Mouse (Mus musculus): ENCODE results near the gene Tiprl. TPM values are rescaled to one million over a fixed set of nuclear protein-coding genes. Genes with fewer than 3 reads are reported as not detected.

The Tiprl gene
- polyA plus RNA-seq, 1 experiment from 2014 or later, result 110 TPM

- H3K4me3 ChIP-seq (ENCODE audit: low read depth, low read length), result no peak overlapping the region
- H3K36me3 ChIP-seq (ENCODE audit: control insufficient read depth, insufficient read depth, low read length), result no peaks in the 10 kb centered on the region
- DNase-seq (ENCODE audit: low spot score) (no peak), ATAC-seq (ENCODE audit: insufficient read depth, low FRiP score, low TSS enrichment) (no peak)
- WGBS, result 92% methylated on average over 2 of the region's 2 CpGs
- H3K9ac ChIP-seq (ENCODE audit: low read length), result no peak overlapping the region
- H3K27me3 ChIP-seq (ENCODE audit: control insufficient read depth, insufficient read depth, low read length), result no peaks in the 10 kb centered on the region
- H3K4me2 ChIP-seq (ENCODE audit: low read depth), result no peak overlapping the region
- H3K27ac ChIP-seq (ENCODE audit: low read depth, low read length), result no peak overlapping the region
- H3K9me3 ChIP-seq (ENCODE audit: control insufficient read depth, low read length), result no peaks in the 10 kb centered on the region
- no peaks in the 10 kb centered on the region for H3K4me1 ChIP-seq (ENCODE audit: control insufficient read depth, insufficient read depth, low read length)
Observed at GRCm38 (mm10) chr1:165250546-165250945, 13.8 kb upstream of the Tiprl start.

DNA sequence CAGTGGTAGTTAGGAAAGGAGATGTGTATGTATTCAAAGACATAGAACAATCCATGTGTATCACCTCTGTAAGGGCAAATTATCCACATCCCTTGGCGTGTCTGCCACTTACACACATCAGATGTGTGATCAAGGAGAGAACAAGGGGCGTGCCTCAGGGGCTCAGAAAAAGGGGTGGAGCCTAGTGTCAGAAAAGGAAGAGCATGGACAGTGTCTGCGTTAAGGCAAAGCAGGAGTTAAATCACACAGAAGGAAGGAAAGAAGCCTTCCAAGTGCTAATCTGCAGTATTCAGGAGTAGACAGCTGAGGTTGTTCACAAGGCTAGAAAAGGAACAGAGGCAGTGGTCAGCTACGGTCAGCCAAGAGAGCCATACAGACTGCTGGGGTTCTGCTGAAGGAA, 12.0 kb upstream of the Tiprl start:
- H3K36me3 ChIP-seq (ENCODE audit: control insufficient read depth, insufficient read depth, low read length), result no peaks in the 10 kb centered on the region
- no peak overlapping the region for H3K27ac ChIP-seq (ENCODE audit: low read depth, low read length)
- no peaks in the 10 kb centered on the region for H3K9me3 ChIP-seq (ENCODE audit: control insufficient read depth, low read length)
- no peaks in the 10 kb centered on the region for H3K4me1 ChIP-seq (ENCODE audit: control insufficient read depth, insufficient read depth, low read length)
- ATAC-seq (ENCODE audit: insufficient read depth, low FRiP score, low TSS enrichment), result no peak
- DNase-seq (ENCODE audit: low spot score), result no peak
- H3K27me3 ChIP-seq (ENCODE audit: control insufficient read depth, insufficient read depth, low read length), result no peaks in the 10 kb centered on the region
- no peak overlapping the region for H3K4me3 ChIP-seq (ENCODE audit: low read depth, low read length)
- H3K9ac ChIP-seq (ENCODE audit: low read length), result no peak overlapping the region
- 68% methylated on average over 4 of the region's 4 CpGs for WGBS
- H3K4me2 ChIP-seq (ENCODE audit: low read depth), result no peak overlapping the region

GRCm38 (mm10) chr1:165247788-165248187, 11.0 kb upstream of the Tiprl start:
- Histone ChIP-seq H3K9ac (ENCODE audit: low read length) (no peak overlapping the region), H3K4me2 (ENCODE audit: low read depth) (no peak overlapping the region), H3K27me3 (ENCODE audit: control insufficient read depth, insufficient read depth, low read length) (no peaks in the 10 kb centered on the region), H3K36me3 (ENCODE audit: control insufficient read depth, insufficient read depth, low read length) (no peaks in the 10 kb centered on the region), H3K9me3 (ENCODE audit: control insufficient read depth, low read length) (no peaks in the 10 kb centered on the region), H3K27ac (ENCODE audit: low read depth, low read length) (no peak overlapping the region), H3K4me1 (ENCODE audit: control insufficient read depth, insufficient read depth, low read length) (no peaks in the 10 kb centered on the region), H3K4me3 (ENCODE audit: low read depth, low read length) (no peak overlapping the region)
- DNase-seq (ENCODE audit: low spot score) (no peak), ATAC-seq (ENCODE audit: insufficient read depth, low FRiP score, low TSS enrichment) (no peak)
- WGBS, result 93% methylated on average over 3 of the region's 3 CpGs

GRCm38 (mm10) chr1:165247085-165247484, 10.3 kb upstream of the Tiprl start:
- ATAC-seq (ENCODE audit: insufficient read depth, low FRiP score, low TSS enrichment) (no peak), DNase-seq (ENCODE audit: low spot score) (no peak)
- H3K9me3 ChIP-seq (ENCODE audit: control insufficient read depth, low read length), result no peaks in the 10 kb centered on the region
- H3K27ac ChIP-seq (ENCODE audit: low read depth, low read length), result no peak overlapping the region
- H3K27me3 ChIP-seq (ENCODE audit: control insufficient read depth, insufficient read depth, low read length), result no peaks in the 10 kb centered on the region
- H3K9ac ChIP-seq (ENCODE audit: low read length), result no peak overlapping the region
- H3K4me2 ChIP-seq (ENCODE audit: low read depth), result no peak overlapping the region
- WGBS, result 68% methylated on average over 5 of the region's 5 CpGs
- no peaks in the 10 kb centered on the region for H3K36me3 ChIP-seq (ENCODE audit: control insufficient read depth, insufficient read depth, low read length)
- no peaks in the 10 kb centered on the region for H3K4me1 ChIP-seq (ENCODE audit: control insufficient read depth, insufficient read depth, low read length)
- no peak overlapping the region for H3K4me3 ChIP-seq (ENCODE audit: low read depth, low read length)

- Histone ChIP-seq H3K27ac (ENCODE audit: low read depth, low read length) (no peak overlapping the region), H3K27me3 (ENCODE audit: control insufficient read depth, insufficient read depth, low read length) (no peaks in the 10 kb centered on the region), H3K9me3 (ENCODE audit: control insufficient read depth, low read length) (no peaks in the 10 kb centered on the region), H3K36me3 (ENCODE audit: control insufficient read depth, insufficient read depth, low read length) (no peaks in the 10 kb centered on the region), H3K9ac (ENCODE audit: low read length) (no peak overlapping the region), H3K4me3 (ENCODE audit: low read depth, low read length) (no peak overlapping the region), H3K4me1 (ENCODE audit: control insufficient read depth, insufficient read depth, low read length) (no peaks in the 10 kb centered on the region), H3K4me2 (ENCODE audit: low read depth) (no peak overlapping the region)
- 83% methylated on average over 5 of the region's 5 CpGs for WGBS
- no peak for ATAC-seq (ENCODE audit: insufficient read depth, low FRiP score, low TSS enrichment)
- DNase-seq (ENCODE audit: low spot score), result no peak
Observed at GRCm38 (mm10) chr1:165246587-165246986, 9.8 kb upstream of the Tiprl start.

GRCm38 (mm10) chr1:165235846-165236245, 950 bp downstream of the Tiprl start:
- no peak overlapping the region for H3K27ac ChIP-seq (ENCODE audit: low read depth, low read length)
- no peak for DNase-seq (ENCODE audit: low spot score)
- no peaks in the 10 kb centered on the region for H3K36me3 ChIP-seq (ENCODE audit: control insufficient read depth, insufficient read depth, low read length)
- peak overlapping the region; percentile 65 for H3K4me3 ChIP-seq (ENCODE audit: low read depth, low read length)
- H3K4me1 ChIP-seq (ENCODE audit: control insufficient read depth, insufficient read depth, low read length), result peaks cover 4% of the 10 kb centered on the region
- no peak for ATAC-seq (ENCODE audit: insufficient read depth, low FRiP score, low TSS enrichment)
- 17% methylated on average over 10 of the region's 10 CpGs for WGBS
- no peaks in the 10 kb centered on the region for H3K27me3 ChIP-seq (ENCODE audit: control insufficient read depth, insufficient read depth, low read length)
- peak overlapping the region; percentile 73 for H3K9ac ChIP-seq (ENCODE audit: low read length)
- H3K9me3 ChIP-seq (ENCODE audit: control insufficient read depth, low read length), result no peaks in the 10 kb centered on the region
- H3K4me2 ChIP-seq (ENCODE audit: low read depth), result peak overlapping the region; percentile 64

- H3K4me2 ChIP-seq (ENCODE audit: low read depth), result no peak overlapping the region
- WGBS, result 84% methylated on average over 2 of the region's 2 CpGs
- H3K4me3 ChIP-seq (ENCODE audit: low read depth, low read length), result no peak overlapping the region
- no peaks in the 10 kb centered on the region for H3K9me3 ChIP-seq (ENCODE audit: control insufficient read depth, low read length)
- H3K4me1 ChIP-seq (ENCODE audit: control insufficient read depth, insufficient read depth, low read length), result peaks cover 4% of the 10 kb centered on the region
- H3K27ac ChIP-seq (ENCODE audit: low read depth, low read length), result no peak overlapping the region
- DNase-seq (ENCODE audit: low spot score) (no peak), ATAC-seq (ENCODE audit: insufficient read depth, low FRiP score, low TSS enrichment) (no peak)
- no peak overlapping the region for H3K9ac ChIP-seq (ENCODE audit: low read length)
- H3K36me3 ChIP-seq (ENCODE audit: control insufficient read depth, insufficient read depth, low read length), result no peaks in the 10 kb centered on the region
- no peaks in the 10 kb centered on the region for H3K27me3 ChIP-seq (ENCODE audit: control insufficient read depth, insufficient read depth, low read length)
Observed at GRCm38 (mm10) chr1:165233806-165234205, 3.0 kb downstream of the Tiprl start.

DNA sequence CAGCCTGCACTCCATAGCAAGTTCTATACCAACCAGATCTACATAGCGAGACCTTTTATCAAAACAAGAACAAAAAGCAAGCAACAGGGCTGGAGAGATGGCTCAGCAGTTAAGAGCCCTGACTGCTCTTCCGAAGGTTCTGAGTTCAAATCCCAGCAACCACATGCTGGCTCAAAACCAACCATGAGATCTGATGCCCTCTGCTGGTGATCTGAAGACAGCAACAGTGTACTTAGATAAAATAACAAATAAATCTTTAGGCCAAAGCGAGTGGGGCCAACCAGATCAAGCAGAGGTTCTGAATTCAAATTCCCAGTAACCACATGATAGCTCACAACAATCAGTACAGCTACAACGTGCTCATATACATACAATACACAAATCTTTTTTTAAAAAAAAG, 6.1 kb downstream of the Tiprl start:
- H3K27ac ChIP-seq (ENCODE audit: low read depth, low read length), result no peak overlapping the region
- H3K4me3 ChIP-seq (ENCODE audit: low read depth, low read length), result no peak overlapping the region
- no peak overlapping the region for H3K9ac ChIP-seq (ENCODE audit: low read length)
- ATAC-seq (ENCODE audit: insufficient read depth, low FRiP score, low TSS enrichment) (no peak), DNase-seq (ENCODE audit: low spot score) (no peak)
- no peaks in the 10 kb centered on the region for H3K9me3 ChIP-seq (ENCODE audit: control insufficient read depth, low read length)
- H3K4me2 ChIP-seq (ENCODE audit: low read depth), result no peak overlapping the region
- no peaks in the 10 kb centered on the region for H3K27me3 ChIP-seq (ENCODE audit: control insufficient read depth, insufficient read depth, low read length)
- 98% methylated on average over 4 of the region's 4 CpGs for WGBS
- H3K4me1 ChIP-seq (ENCODE audit: control insufficient read depth, insufficient read depth, low read length), result peaks cover 2% of the 10 kb centered on the region
- H3K36me3 ChIP-seq (ENCODE audit: control insufficient read depth, insufficient read depth, low read length), result 0 out of 2 replicates have a peak, but pooled peaks cover 2% of the 10 kb centered on the region

DNA sequence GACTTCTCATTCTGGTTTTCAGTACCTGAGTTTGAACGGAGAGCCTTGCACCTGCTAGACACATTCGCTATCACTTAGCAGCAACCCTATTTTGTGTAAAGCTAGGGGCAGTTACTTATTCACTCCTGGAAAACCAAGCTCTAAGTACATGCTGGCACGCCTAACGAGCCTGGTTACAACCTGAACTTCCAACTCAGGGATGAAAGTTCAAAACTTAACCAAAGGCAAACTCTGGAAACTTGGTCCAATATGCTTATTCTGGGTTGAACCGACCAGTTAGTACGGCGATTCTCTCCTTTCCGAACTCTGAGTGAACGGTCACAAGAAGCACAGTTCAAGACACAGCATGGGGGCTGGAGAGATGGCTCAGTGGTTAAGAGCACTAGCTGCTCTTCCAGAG, 7.2 kb downstream of the Tiprl start:
- WGBS, result 93% methylated on average over 9 of the region's 9 CpGs
- ATAC-seq (ENCODE audit: insufficient read depth, low FRiP score, low TSS enrichment) (no peak), DNase-seq (ENCODE audit: low spot score) (no peak)
- no peaks in the 10 kb centered on the region for H3K4me1 ChIP-seq (ENCODE audit: control insufficient read depth, insufficient read depth, low read length)
- no peaks in the 10 kb centered on the region for H3K9me3 ChIP-seq (ENCODE audit: control insufficient read depth, low read length)
- no peak overlapping the region for H3K4me2 ChIP-seq (ENCODE audit: low read depth)
- H3K27ac ChIP-seq (ENCODE audit: low read depth, low read length), result no peak overlapping the region
- no peak overlapping the region for H3K4me3 ChIP-seq (ENCODE audit: low read depth, low read length)
- no peak overlapping the region for H3K9ac ChIP-seq (ENCODE audit: low read length)
- 0 out of 2 replicates have a peak, but pooled peaks cover 2% of the 10 kb centered on the region for H3K36me3 ChIP-seq (ENCODE audit: control insufficient read depth, insufficient read depth, low read length)
- no peaks in the 10 kb centered on the region for H3K27me3 ChIP-seq (ENCODE audit: control insufficient read depth, insufficient read depth, low read length)
